Mouse (Mus musculus) bone marrow, adult 2 months (tissue): ENCODE measurements at regions not wholly inside any gene's neighbourhood (a gene's known extent, or its start where the extent isn't known, plus 50 kb on each side); places are given as distances from the start of the nearest gene placed in this dataset.

Experiments used
- CTCF ChIP-seq: fragments of 200-500 bp; IDR thresholded peaks from 2 replicates; pipeline ENCODE4 v1.5.1; 2011; ENCODE audit warnings: low read length, control low read depth; ENCODE audit not compliant: control insufficient read depth, insufficient read depth
- POLR2A ChIP-seq: fragments of 200-500 bp; IDR thresholded peaks from 2 replicates; pipeline ENCODE4 v1.6.1; 2011; ENCODE audit warnings: low read depth, mild to moderate bottlenecking, control low read depth, low read length, borderline replicate concordance; ENCODE audit not compliant: control insufficient read depth

DNA sequence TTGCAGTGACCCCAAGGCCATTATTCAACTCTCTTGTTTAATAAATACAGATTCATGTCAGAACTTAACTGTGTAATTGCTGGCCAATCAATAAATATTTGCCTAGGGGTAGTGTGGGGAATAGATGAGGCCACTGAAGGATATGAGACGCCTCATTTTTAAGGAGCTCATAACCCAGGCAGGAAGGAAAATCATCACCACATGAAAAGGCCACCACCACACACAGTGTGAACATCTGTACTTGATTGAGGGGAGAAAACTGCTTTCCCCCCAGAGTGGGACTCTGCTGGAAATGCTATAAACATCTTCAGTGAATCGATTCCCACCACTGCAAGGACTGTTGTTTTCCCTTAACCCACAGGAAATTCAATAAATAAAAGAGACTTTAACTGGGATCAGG, 68.7 kb upstream of the Sstr4 start:
- TF ChIP-seq POLR2A (no peak), CTCF (no peak)
